Mouse (Mus musculus): ENCODE data around the gene 1300017J02Rik. TPM values are rescaled to one million over a fixed set of nuclear protein-coding genes. Genes with fewer than 3 reads are reported as not detected.

Gene 1300017J02Rik
- polyA plus RNA-seq (2012; rRNA removed; ENCODE audit: low replicate concordance) = 0.49 and 1.1 TPM in 2 replicates

GRCm38 (mm10) chr9:103304927-103305326, at the start of gene 1300017J02Rik, which contains the start of gene Topbp1:
Gene 1300017J02Rik (minus strand): TSS chr9:103305082.
Gene Topbp1 (plus strand): TSS chr9:103305215.

DNA sequence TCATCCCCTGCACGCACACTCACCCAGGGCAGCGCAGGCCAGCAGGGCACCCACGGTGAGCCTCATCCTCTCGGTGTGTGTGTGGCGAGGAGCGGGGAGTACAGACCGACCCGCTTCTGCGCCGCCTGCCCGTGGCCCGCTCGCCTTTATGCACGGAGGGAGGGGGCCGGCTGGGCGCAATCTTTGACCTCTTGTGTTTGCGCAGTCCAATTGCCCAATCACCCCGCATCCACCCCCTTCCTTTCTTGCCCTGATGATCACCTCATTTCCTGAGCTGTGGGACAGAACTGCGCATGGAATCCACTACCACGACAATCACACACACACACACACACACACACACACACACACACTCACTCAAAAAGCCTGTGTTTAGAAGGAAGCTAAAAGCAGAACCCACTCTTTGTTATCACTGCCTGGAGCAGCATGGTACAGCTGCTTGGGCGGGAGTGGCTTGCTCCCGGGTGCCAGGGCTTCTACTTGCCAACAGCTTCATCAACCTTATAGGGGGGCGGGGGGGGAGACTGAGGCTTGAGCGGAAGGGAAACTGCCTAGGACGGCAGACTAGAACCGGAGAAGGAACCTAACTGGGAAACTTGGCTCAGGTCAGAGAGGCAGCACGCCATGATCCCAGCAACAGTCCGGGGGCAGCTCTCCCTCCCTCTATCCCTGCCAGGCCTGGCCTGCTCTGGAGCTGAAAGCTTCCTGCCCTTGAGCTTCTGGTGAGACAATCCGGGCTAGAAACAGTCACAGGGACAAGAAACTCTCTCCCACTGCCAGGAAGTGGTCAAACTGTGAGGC, 74.5 kb downstream of the 1300017J02Rik start, which contains the start of the genes Gm20425 and Trf:
Gm20425 (minus strand) TSS at position 157 of the 801 bp plus-strand sequence.
Trf (minus strand) TSS at position 294 of the 801 bp plus-strand sequence.

GRCm38 (mm10) chr9:103201561-103202260, 103.2 kb downstream of the 1300017J02Rik start, which contains the start of gene Srprb:
Gene Srprb (minus strand): TSS chr9:103202137.

Other genes starting within 250 kb of the 1300017J02Rik start
- gene Rab6b, start 193.3 kb downstream of the 1300017J02Rik start, polyA plus RNA-seq (2012; rRNA removed; ENCODE audit: low replicate concordance) = 0.93 and 8.6 TPM in 2 replicates
- gene Srprb, start 102.9 kb downstream of the 1300017J02Rik start, polyA plus RNA-seq (2012; rRNA removed; ENCODE audit: low replicate concordance) = 50.2 and 61.5 TPM in 2 replicates
- gene Gm20425, start 74.8 kb downstream of the 1300017J02Rik start, polyA plus RNA-seq (2012; rRNA removed; ENCODE audit: low replicate concordance) = 0.08 and 0.11 TPM in 2 replicates
- gene Trf, start 74.6 kb downstream of the 1300017J02Rik start, polyA plus RNA-seq (2012; rRNA removed; ENCODE audit: low replicate concordance) = 1,585 and 2,459 TPM in 2 replicates
- gene Topbp1, start 133 bp upstream of the 1300017J02Rik start, polyA plus RNA-seq (2012; rRNA removed; ENCODE audit: low replicate concordance) = 8.6 and 10.8 TPM in 2 replicates
- gene Cdv3, start 60.8 kb upstream of the 1300017J02Rik start, polyA plus RNA-seq (2012; rRNA removed; ENCODE audit: low replicate concordance) = 26.1 and 71.6 TPM in 2 replicates
- 2.1 and 2.7 TPM in 2 replicates for gene Bfsp2, start 175.3 kb upstream of the 1300017J02Rik start, polyA plus RNA-seq (2012; rRNA removed; ENCODE audit: low replicate concordance)

Measured in mammary gland, adult 2 months (tissue).